Mouse (Mus musculus): ENCODE measurements around the gene Mrpl21. TPM values are rescaled to one million over a fixed set of nuclear protein-coding genes. Genes with fewer than 3 reads are reported as not detected.

Gene Mrpl21
- polyA plus RNA-seq, 1 experiment, result 22.6 TPM

DNA sequence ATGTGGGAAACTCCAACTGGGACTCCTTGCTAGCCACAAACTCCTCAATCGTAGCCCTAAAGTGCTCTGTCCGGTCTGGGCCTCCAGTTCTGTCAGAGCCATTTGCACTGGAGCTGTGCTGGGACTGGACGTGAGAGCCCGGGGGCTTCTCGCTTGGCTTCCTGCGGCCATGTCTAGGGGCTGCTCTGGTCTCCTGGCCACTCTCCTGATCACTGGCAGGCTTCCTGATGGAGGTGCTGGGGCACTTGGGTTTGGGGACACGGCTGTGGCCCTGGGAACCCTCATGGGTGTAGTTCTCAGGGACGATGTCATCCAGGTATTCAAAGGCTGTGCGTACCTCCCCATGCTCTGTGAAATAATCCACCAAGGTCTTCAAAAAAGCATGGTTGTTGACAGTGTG lies 17.5 kb upstream of the Mrpl21 start:
- WGBS, result 96% methylated on average over 9 of the region's 9 CpGs
- DNase-seq (ENCODE audit: low read depth in 1 of 2, low spot score in 2 of 2), result peak in 1 of 2 experiments; percentile 0
- Histone ChIP-seq H3K36me3 (ENCODE audit: control insufficient read depth, insufficient read depth, low read length) (peaks cover 45% of the 10 kb centered on the region), H3K27ac (ENCODE audit: insufficient read depth, low read length) (no peak overlapping the region), H3K4me1 (ENCODE audit: control insufficient read depth, insufficient read depth, insufficient read length) (no peaks in the 10 kb centered on the region), H3K27me3 (ENCODE audit: control insufficient read depth, insufficient read depth, low read length) (no peaks in the 10 kb centered on the region), H3K4me3 (ENCODE audit: extremely low read depth, insufficient read depth, insufficient read length) (no peak overlapping the region)
- TF ChIP-seq POLR2A (IDR thresholded peaks at IDR 0.05; ENCODE audit: low read depth, low read length), result no peak

DNA sequence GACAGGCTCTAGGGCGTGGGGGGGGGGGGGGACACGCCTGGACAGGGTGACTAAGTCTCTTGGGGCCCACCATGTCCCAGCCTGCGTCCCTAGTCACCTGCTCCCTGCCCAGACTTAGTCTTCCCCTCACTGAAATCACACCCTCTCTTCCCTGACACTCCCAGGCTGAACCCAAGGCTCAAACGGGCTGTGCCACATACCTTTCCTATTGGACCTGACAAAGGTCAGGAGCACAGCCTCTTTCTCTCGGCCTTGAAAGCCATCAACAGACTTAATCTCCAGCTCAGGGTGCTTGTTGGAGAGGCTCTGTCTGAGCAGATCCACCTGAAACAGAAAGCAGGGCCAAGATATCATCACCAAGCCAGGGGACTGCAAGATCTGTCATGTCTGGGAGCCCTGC lies 16.6 kb upstream of the Mrpl21 start:
- Histone ChIP-seq H3K4me1 (ENCODE audit: control insufficient read depth, insufficient read depth, insufficient read length) (no peaks in the 10 kb centered on the region), H3K36me3 (ENCODE audit: control insufficient read depth, insufficient read depth, low read length) (peaks cover 46% of the 10 kb centered on the region), H3K27me3 (ENCODE audit: control insufficient read depth, insufficient read depth, low read length) (no peaks in the 10 kb centered on the region), H3K4me3 (ENCODE audit: extremely low read depth, insufficient read depth, insufficient read length) (no peak overlapping the region), H3K27ac (ENCODE audit: insufficient read depth, low read length) (no peak overlapping the region)
- no peak for DNase-seq (ENCODE audit: low read depth in 1 of 2, low spot score in 2 of 2)
- TF ChIP-seq POLR2A (IDR thresholded peaks at IDR 0.05; ENCODE audit: low read depth, low read length), result no peak
- no peak for TF ChIP-seq CTCF (IDR thresholded peaks at IDR 0.05; ENCODE audit: extremely low read depth, insufficient read depth, insufficient read length, insufficient replicate concordance)
- 83% methylated on average over 5 of the region's 5 CpGs for WGBS

DNA sequence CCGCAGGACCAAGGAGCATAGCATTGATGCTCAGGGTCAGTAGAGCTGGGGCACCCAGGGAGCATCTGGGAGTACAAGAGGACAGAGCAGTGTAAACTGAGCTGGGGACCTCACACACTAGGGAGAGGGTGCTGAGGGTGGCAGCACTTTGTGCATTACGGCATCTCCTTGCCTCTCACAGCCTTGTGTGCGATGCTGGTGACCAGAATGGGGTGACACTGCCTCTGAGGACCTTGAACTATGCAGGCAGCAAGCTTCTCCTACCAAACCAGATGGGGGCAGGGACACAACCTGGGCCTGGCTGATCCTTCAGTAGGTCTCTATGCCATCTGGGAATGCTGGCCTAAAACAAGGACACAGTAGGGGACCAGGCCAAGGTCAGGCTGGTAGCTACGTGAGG lies 16.0 kb upstream of the Mrpl21 start:
- peak in 1 of 2 experiments; percentile 1 for DNase-seq (ENCODE audit: low read depth in 1 of 2, low spot score in 2 of 2)
- H3K36me3 ChIP-seq (ENCODE audit: control insufficient read depth, insufficient read depth, low read length), result peaks cover 46% of the 10 kb centered on the region
- TF ChIP-seq POLR2A (IDR thresholded peaks at IDR 0.05; ENCODE audit: low read depth, low read length) (no peak), CTCF (IDR thresholded peaks at IDR 0.05; ENCODE audit: extremely low read depth, insufficient read depth, insufficient read length, insufficient replicate concordance) (no peak)
- H3K4me1 ChIP-seq (ENCODE audit: control insufficient read depth, insufficient read depth, insufficient read length), result no peaks in the 10 kb centered on the region
- no peak overlapping the region for H3K27ac ChIP-seq (ENCODE audit: insufficient read depth, low read length)
- no peak overlapping the region for H3K4me3 ChIP-seq (ENCODE audit: extremely low read depth, insufficient read depth, insufficient read length)
- 97% methylated on average over 4 of the region's 4 CpGs for WGBS
- no peaks in the 10 kb centered on the region for H3K27me3 ChIP-seq (ENCODE audit: control insufficient read depth, insufficient read depth, low read length)

DNA sequence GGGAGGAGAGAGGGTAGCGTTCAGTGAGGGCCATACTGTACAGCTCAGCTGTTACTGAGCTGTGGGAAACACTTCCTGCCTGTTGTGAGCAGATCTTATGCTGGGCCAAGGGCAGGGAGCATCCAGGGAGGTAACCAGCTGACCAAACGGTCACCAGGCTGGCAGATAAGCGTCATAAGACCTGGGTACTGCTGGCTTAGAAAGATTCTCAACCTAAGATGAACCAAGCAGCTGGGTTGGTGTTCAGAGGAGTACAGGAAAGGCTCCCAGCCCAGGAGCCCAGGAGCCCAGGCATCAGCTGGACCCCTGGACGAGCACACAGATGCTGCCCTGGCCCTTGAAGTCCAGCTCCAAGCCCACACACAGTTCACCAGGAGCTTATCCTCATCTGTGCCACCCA lies 15.4 kb upstream of the Mrpl21 start:
- Histone ChIP-seq H3K4me1 (ENCODE audit: control insufficient read depth, insufficient read depth, insufficient read length) (no peaks in the 10 kb centered on the region), H3K4me3 (ENCODE audit: extremely low read depth, insufficient read depth, insufficient read length) (no peak overlapping the region), H3K27me3 (ENCODE audit: control insufficient read depth, insufficient read depth, low read length) (no peaks in the 10 kb centered on the region), H3K36me3 (ENCODE audit: control insufficient read depth, insufficient read depth, low read length) (peaks cover 46% of the 10 kb centered on the region), H3K27ac (ENCODE audit: insufficient read depth, low read length) (no peak overlapping the region)
- DNase-seq (ENCODE audit: low read depth in 1 of 2, low spot score in 2 of 2), result peak in 1 of 2 experiments; percentile 1
- WGBS, result 96% methylated on average over 4 of the region's 4 CpGs
- TF ChIP-seq CTCF (IDR thresholded peaks at IDR 0.05; ENCODE audit: extremely low read depth, insufficient read depth, insufficient read length, insufficient replicate concordance) (no peak), POLR2A (IDR thresholded peaks at IDR 0.05; ENCODE audit: low read depth, low read length) (no peak)

DNA sequence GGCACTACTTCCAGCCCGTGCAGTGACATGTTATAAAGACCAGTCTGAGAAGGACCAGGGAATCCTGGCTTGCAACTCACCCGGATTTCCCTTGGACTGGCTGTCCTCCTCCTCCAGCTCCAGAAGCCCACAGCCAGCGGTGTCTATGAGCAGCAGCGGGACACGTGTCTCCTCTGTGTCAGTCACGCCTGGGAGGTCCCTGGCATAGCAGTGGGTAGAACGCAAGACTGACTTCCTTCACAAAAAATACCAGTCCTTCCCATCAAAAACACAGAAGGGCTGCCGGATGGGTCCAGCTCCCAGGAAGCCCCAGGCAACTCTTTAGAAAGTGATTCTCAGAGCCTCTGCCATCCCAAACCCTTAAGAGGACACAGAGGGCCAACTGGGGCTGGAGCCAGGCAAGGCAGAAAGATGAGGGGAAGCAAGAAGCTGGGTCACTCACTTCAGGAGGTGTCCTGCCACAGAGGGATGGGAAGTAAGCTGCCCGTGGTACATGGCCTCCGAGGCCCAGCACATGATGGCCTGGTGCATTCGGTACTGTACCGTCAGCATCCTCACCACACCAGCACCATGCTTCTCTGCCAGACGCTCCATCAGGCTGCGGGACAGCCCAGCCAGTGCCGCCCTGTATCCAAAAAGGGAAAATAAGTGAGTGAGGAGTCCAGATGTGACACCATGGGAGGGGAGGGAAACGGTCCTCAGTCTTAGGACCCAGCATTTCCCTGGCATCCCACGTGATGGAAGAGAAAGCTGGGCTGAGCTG lies 14.3 kb upstream of the Mrpl21 start:
- H3K4me1 ChIP-seq (ENCODE audit: control insufficient read depth, insufficient read depth, insufficient read length), result no peaks in the 10 kb centered on the region
- H3K27ac ChIP-seq (ENCODE audit: insufficient read depth, low read length), result no peak overlapping the region
- DNase-seq (ENCODE audit: low read depth in 1 of 2, low spot score in 2 of 2), result peak in 1 of 2 experiments; percentile 2
- TF ChIP-seq CTCF (IDR thresholded peaks at IDR 0.05; ENCODE audit: extremely low read depth, insufficient read depth, insufficient read length, insufficient replicate concordance) (no peak), POLR2A (IDR thresholded peaks at IDR 0.05; ENCODE audit: low read depth, low read length) (no peak)
- no peak overlapping the region for H3K4me3 ChIP-seq (ENCODE audit: extremely low read depth, insufficient read depth, insufficient read length)
- WGBS, result 97% methylated on average over 17 of the region's 17 CpGs
- no peaks in the 10 kb centered on the region for H3K27me3 ChIP-seq (ENCODE audit: control insufficient read depth, insufficient read depth, low read length)
- peaks cover 55% of the 10 kb centered on the region for H3K36me3 ChIP-seq (ENCODE audit: control insufficient read depth, insufficient read depth, low read length)

DNA sequence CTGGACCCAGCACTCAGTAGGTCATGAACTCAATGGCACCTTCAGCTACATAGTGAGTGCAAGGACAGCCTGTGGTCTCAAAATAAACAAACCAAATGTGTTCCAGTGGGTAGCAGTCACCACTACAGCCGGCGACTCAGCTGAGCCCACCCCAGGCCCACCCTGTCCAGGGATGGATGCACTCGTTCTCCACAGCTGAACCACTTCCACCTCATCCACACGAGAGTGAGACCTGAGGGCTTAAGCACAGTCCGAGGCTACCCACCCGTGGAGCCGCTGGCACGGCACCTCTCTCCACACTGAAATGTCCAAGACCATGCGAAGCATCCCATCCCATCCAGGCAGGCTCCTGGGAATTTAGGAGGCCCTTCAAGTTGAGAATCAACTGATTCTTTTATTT lies 13.4 kb upstream of the Mrpl21 start:
- peak in 1 of 2 experiments; percentile 1 for DNase-seq (ENCODE audit: low read depth in 1 of 2, low spot score in 2 of 2)
- H3K4me3 ChIP-seq (ENCODE audit: extremely low read depth, insufficient read depth, insufficient read length), result no peak overlapping the region
- no peak overlapping the region for H3K27ac ChIP-seq (ENCODE audit: insufficient read depth, low read length)
- no peaks in the 10 kb centered on the region for H3K4me1 ChIP-seq (ENCODE audit: control insufficient read depth, insufficient read depth, insufficient read length)
- no peak for TF ChIP-seq CTCF (IDR thresholded peaks at IDR 0.05; ENCODE audit: extremely low read depth, insufficient read depth, insufficient read length, insufficient replicate concordance)
- TF ChIP-seq POLR2A (IDR thresholded peaks at IDR 0.05; ENCODE audit: low read depth, low read length), result no peak
- H3K27me3 ChIP-seq (ENCODE audit: control insufficient read depth, insufficient read depth, low read length), result no peaks in the 10 kb centered on the region
- H3K36me3 ChIP-seq (ENCODE audit: control insufficient read depth, insufficient read depth, low read length), result peaks cover 56% of the 10 kb centered on the region
- WGBS, result 95% methylated on average over 9 of the region's 9 CpGs

DNA sequence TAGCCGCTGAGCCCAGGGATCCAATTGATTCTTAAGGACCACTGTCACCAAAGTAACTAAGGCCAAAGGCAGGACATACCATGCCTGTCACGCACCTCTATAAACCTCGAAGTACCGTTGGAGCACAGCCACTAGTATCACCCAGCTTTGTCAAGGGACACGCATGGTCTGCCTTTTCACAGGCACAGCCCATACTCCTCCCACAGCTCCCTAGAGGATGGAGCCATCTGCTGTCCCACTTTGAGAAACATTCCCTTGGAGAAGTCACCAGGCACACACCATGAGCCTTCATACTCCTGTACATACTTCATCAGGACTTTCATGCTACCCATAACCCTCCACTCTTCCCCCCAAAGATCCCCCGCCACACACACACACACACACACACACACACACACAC lies 12.9 kb upstream of the Mrpl21 start:
- peak in 1 of 2 experiments; percentile 0 for DNase-seq (ENCODE audit: low read depth in 1 of 2, low spot score in 2 of 2)
- peaks cover 52% of the 10 kb centered on the region for H3K36me3 ChIP-seq (ENCODE audit: control insufficient read depth, insufficient read depth, low read length)
- H3K4me1 ChIP-seq (ENCODE audit: control insufficient read depth, insufficient read depth, insufficient read length), result no peaks in the 10 kb centered on the region
- no peaks in the 10 kb centered on the region for H3K27me3 ChIP-seq (ENCODE audit: control insufficient read depth, insufficient read depth, low read length)
- TF ChIP-seq CTCF (IDR thresholded peaks at IDR 0.05; ENCODE audit: extremely low read depth, insufficient read depth, insufficient read length, insufficient replicate concordance) (no peak), POLR2A (IDR thresholded peaks at IDR 0.05; ENCODE audit: low read depth, low read length) (no peak)
- no peak overlapping the region for H3K4me3 ChIP-seq (ENCODE audit: extremely low read depth, insufficient read depth, insufficient read length)
- 88% methylated on average over 6 of the region's 6 CpGs for WGBS
- no peak overlapping the region for H3K27ac ChIP-seq (ENCODE audit: insufficient read depth, low read length)

Data from spleen, adult 2 months (tissue).